Mouse (Mus musculus) liver, embryonic 14.5 days (tissue): ENCODE data around the gene Kcnip2. TPM values are rescaled to one million over a fixed set of nuclear protein-coding genes. Genes with fewer than 3 reads are reported as not detected.

Experiments used
- ATAC-seq: fragments of 200-750 bp; cut with Nextera tagmentation; 2 replicates; pipeline ENCODE4 v1.8.0; 2017; ENCODE audit warnings: moderate number of reproducible peaks, mild to moderate bottlenecking, moderate library complexity; ENCODE audit not compliant: insufficient read depth
- DNase-seq, 3 experiments: peaks; one replicate each; pipeline ENCODE4 v3.0.0-alpha.2; 2012 to 2013; ENCODE audit warnings: low read depth in 3 of 3, low spot score in 3 of 3
- H3K27ac ChIP-seq: fragments of 300-500 bp; sonication (generic); 2 replicates; pipeline ENCODE4 v1.5.1; 2014; ENCODE audit warnings: moderate library complexity, mild to moderate bottlenecking, control low read depth, inconsistent platforms
- H3K27me3 ChIP-seq: fragments of 300-500 bp; sonication (generic); 2 replicates; pipeline ENCODE4 v1.6.1; 2014; ENCODE audit warnings: mild to moderate bottlenecking, low read length, moderate library complexity; ENCODE audit not compliant: control insufficient read depth, insufficient read depth
- H3K36me3 ChIP-seq: fragments of 300-500 bp; sonication (generic); replicated peaks from 2 replicates; pipeline ENCODE4 v1.6.1; 2014; ENCODE audit warnings: low read depth; ENCODE audit not compliant: control insufficient read depth, insufficient read depth
- H3K4me1 ChIP-seq, 2 experiments: fragments of 200-500 bp in 1 of 2; fragments of 300-500 bp in 1 of 2; sonication (generic) in 1 of 2; replicated peaks; 2 replicates each; pipeline ENCODE4 v1.6.1; 2012 to 2014; ENCODE audit warnings: antibody characterized with exemption in 1 of 2, inconsistent platforms in 1 of 2, low read length in 1 of 2; ENCODE audit not compliant: control insufficient read depth in 2 of 2, insufficient read depth in 2 of 2
- H3K4me2 ChIP-seq: fragments of 300-500 bp; sonication (generic); 2 replicates; pipeline ENCODE4 v1.6.1; 2014; ENCODE audit warnings: low read depth, mild to moderate bottlenecking, control low read depth, moderate library complexity
- H3K4me3 ChIP-seq, 2 experiments: fragments of 200-500 bp in 1 of 2; fragments of 300-500 bp in 1 of 2; sonication (generic) in 1 of 2; 2 replicates each; pipeline ENCODE4 v1.5.1; 2012 to 2014; ENCODE audit warnings: low read depth in 2 of 2, low read length in 2 of 2, mild to moderate bottlenecking in 2 of 2, control low read depth in 1 of 2, inconsistent platforms in 1 of 2, moderate library complexity in 1 of 2; ENCODE audit not compliant: insufficient read depth in 1 of 2
- H3K9ac ChIP-seq: fragments of 300-500 bp; sonication (generic); replicated peaks from 2 replicates; pipeline ENCODE4 v1.6.1; 2014; ENCODE audit warnings: mild to moderate bottlenecking, control low read depth, moderate library complexity
- H3K9me3 ChIP-seq: fragments of 300-500 bp; sonication (generic); 2 replicates; pipeline ENCODE4 v1.6.1; 2016; ENCODE audit warnings: low read length, mixed read lengths; ENCODE audit not compliant: control insufficient read depth
- CTCF ChIP-seq: IDR thresholded peaks from 2 replicates; pipeline ENCODE4 v1.5.1; 2016; ENCODE audit warnings: antibody characterized with exemption, low read depth, control low read depth
- EP300 ChIP-seq: IDR thresholded peaks from 2 replicates; pipeline ENCODE4 v1.6.1; 2016; ENCODE audit warnings: antibody characterized with exemption, low read depth
- WGBS: fragments of 180-500 bp; shearing (Covaris S2); extraction: QIAGEN DNeasy Blood & Tissue Kit; methylation state at CpG from one replicate; pipeline ENCODE4 v1.1.7; 2014; ENCODE audit not compliant: insufficient replicate concordance; 5-methylcytosine and 5-hydroxymethylcytosine counted together
- polyA plus RNA-seq, 2 experiments: library from polyadenylated mRNA; depleted of rRNA in 1 of 2; stranded (reverse) in 1 of 2; unstranded in 1 of 2; fragments of >200 nt; fragmentation: Nextera tagmentation in 1 of 2; extraction: Ambion mirVana in 1 of 2; gene quantifications; 2 replicates each; pipeline versions ENCODE4 v1.2.1 to v1.2.3; 2012 to 2014

Gene Kcnip2
- polyA plus RNA-seq, 2 experiments: 1.7 TPM

DNA sequence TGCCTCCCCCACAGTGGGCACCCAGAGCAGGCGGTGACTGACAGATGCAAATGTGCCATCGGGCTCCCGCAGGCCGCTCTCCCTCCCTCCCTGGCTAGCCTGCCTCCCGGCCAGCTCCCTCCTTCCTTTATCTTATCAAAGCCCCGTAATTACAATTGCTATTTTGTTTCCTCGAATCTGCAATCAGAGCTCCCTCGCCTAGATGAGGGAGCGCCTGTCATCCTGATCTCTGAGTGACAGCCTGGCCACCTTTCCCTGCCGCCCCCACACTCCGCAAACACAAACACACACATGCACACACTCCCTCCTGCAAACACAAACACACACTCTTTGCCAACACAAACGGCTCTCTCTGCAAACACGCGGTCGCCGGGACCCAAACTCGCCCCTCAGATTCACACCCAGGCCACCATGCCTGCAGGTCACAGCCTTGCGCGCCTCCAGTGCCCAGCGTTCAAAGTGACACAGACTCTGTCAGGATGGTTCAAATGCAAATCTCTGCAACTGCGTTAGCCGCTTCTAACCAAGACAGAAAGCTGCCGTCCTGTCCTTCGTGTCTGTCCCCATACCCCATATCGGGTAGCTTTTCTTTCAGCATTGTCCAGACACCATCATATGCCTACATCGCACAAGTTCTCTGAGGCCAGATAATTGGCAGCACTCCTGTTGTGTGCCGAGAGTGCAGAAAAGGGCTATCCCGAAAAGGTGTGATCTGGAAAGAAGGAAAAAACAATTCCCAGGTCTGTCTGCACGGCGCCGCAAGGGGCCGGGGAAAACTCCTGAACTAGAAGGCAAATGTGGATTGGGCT, 70.3 kb downstream of the Kcnip2 start:
- ATAC-seq: no peak
- Histone ChIP-seq H3K36me3 (no peaks in the 10 kb centered on the region), H3K4me2 (no peak overlapping the region; the same call in 1 of the 2 replicates), H3K9me3 (no peaks in the 10 kb centered on the region), H3K27ac (no peak overlapping the region), H3K9ac (no peak overlapping the region), H3K4me1 (peaks cover 0 to 8% of the 10 kb centered on the region in 2 experiments; a peak in 1 of 4 replicates), H3K4me3 (no peak overlapping the region; a peak in 1 of 4 replicates), H3K27me3 (peaks cover 58% of the 10 kb centered on the region)
- no peak for DNase-seq
- 6% methylated on average over 32 of the region's 32 CpGs for WGBS
- TF ChIP-seq EP300 (no peak), CTCF (no peak)

DNA sequence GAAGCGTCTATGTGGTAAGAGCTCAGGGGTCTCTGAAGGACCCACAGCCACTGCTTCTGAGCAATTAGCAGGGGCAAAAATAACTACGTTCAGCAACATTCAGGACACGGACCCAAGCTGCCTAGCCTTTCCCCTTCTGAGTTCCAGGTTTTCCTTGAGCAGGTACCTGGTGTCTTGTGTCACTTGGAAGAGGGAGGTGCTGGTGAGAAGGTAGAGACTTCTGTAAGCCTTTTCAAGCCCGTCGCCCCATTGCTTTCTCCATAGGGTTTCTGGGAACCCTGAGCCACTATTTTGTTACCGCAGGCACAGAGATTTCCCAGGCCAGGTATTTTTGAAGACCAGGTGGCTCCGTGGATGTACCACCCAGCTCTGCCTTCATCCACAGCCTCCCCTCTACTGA, 72.2 kb downstream of the Kcnip2 start:
- H3K9me3 ChIP-seq: no peaks in the 10 kb centered on the region
- DNase-seq (no peak), ATAC-seq (no peak)
- no peaks in the 10 kb centered on the region for H3K36me3 ChIP-seq
- no peak overlapping the region for H3K9ac ChIP-seq
- H3K27me3 ChIP-seq: peaks cover 77% of the 10 kb centered on the region
- H3K4me1 ChIP-seq: peaks cover 0 to 5% of the 10 kb centered on the region in 2 experiments; a peak in 1 of 4 replicates
- H3K4me2 ChIP-seq: no peak overlapping the region
- TF ChIP-seq EP300: no peak
- TF ChIP-seq CTCF: no peak
- 20% methylated on average over 7 of the region's 7 CpGs for WGBS
- H3K4me3 ChIP-seq: no peak overlapping the region
- no peak overlapping the region for H3K27ac ChIP-seq

DNA sequence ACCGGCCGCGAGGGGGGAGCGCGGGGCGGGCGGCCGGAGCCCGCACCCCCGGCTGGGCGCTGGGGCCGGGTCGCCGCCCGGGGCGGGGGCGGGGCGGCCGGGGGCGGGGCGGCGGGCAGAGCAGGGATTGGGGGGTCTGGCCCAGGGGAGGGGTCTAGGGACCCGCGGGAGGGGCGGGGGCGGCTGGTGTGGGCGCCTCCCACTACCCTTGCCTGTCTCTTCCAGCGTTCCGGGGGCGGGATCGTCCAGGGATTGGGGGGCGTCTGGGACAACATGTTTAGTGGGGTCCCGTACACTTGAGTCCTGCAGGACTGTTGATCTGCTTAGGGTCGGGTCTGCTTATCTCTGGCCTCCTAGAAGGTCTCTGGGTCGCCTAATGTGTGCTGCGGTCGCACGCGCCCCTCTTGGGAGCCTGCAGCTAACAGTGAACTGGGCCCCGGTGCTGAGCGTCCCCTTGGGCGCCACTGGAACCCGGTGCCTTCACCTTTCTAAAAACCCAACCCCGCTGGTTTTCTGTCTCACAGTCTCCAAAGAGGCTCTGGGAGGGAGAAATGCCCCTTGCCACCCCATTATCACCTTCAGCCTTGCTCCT, 72.8 kb downstream of the Kcnip2 start:
- Histone ChIP-seq H3K4me2 (peak overlapping the region; percentile 37), H3K36me3 (no peaks in the 10 kb centered on the region), H3K4me3 (peak overlapping the region in 1 of 2 experiments; percentile 25; a peak in 2 of 4 replicates), H3K9me3 (no peaks in the 10 kb centered on the region), H3K4me1 (peaks cover 0 to 2% of the 10 kb centered on the region in 2 experiments; a peak in 1 of 4 replicates), H3K9ac (no peak overlapping the region), H3K27me3 (peaks cover 82% of the 10 kb centered on the region), H3K27ac (no peak overlapping the region)
- no peak for DNase-seq
- WGBS: 2% methylated on average over 23 of the region's 44 CpGs
- no peak for ATAC-seq
- TF ChIP-seq CTCF: no peak
- no peak for TF ChIP-seq EP300

DNA sequence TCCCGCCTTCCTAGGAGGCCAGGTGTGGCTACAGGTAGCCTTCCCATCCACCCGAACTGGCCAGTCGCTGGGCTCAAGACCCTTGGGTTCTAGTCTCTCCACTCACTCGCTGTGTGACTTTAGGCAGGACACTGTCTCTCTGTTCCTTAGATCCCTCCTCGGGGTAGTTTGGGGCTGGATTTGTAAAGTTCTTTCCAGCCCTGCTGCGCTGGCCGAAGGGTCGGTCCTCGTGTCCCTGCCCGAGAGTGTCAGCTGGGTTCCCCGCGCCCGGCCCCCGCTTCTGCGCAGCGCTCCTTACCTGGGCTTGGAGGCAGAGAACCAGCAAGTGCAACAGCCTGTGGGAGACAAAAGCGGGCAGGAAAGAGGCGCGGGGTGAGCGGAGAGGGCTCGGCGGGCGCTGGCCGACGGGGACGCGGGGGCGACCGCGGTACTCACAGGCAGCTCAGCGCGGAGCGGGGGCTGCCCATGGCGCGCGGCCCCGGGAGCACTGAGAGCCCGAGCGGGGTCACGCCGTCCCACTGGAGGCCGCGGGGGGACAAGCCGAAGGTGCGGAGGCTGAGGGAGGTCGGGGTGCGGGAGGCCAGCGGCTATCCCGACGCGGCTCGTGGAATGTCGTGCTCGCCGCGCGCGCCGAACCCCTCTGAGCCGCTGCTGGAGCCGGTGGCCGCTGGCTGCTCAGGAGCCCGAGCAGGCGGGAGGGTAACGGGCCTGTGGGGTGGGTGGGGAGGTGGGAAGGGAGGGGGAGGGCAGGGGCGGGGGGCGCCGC, 73.5 kb downstream of the Kcnip2 start, which contains the start of gene Fgf8:
Gene Fgf8 (minus strand): TSS at position 698 of the 766 bp plus-strand sequence.
- DNase-seq: no peak
- Histone ChIP-seq H3K9ac (no peak within 1 kb of the TSS), H3K27ac (no peak within 1 kb of the TSS), H3K4me3 (peak within 1 kb of the TSS in 1 of 2 experiments; percentile 25; a peak in 2 of 4 replicates), H3K4me1 (peaks cover 0 to 2% of the 10 kb centered on the region in 2 experiments; a peak in 1 of 4 replicates), H3K27me3 (peaks cover 89% of the 10 kb centered on the region), H3K9me3 (no peaks in the 10 kb centered on the region), H3K4me2 (peak within 1 kb of the TSS; percentile 37), H3K36me3 (no peaks in the 10 kb centered on the region)
- no peak for TF ChIP-seq EP300
- no peak for TF ChIP-seq CTCF
- 1% methylated on average over 62 of the region's 68 CpGs for WGBS
- no peak for ATAC-seq

Other genes with a start within 250 kb of the Kcnip2 start
- 14.5 and 18.9 TPM in 2 replicates for gene Fbxw4, start 155.7 kb downstream of the Kcnip2 start, polyA plus RNA-seq (2012; rRNA removed)
- gene Fbxw4, start 155.7 kb downstream of the Kcnip2 start, polyA plus RNA-seq (2014; fragmentation: Nextera tagmentation; extraction: Ambion mirVana): 2.5 and 3.1 TPM in 2 replicates
- 0.08 TPM in 1 of 2 replicates, not detected in the other for gene Fgf8, start 73.1 kb downstream of the Kcnip2 start, polyA plus RNA-seq (2012; rRNA removed)
- gene Fgf8, start 73.1 kb downstream of the Kcnip2 start, polyA plus RNA-seq (2014; fragmentation: Nextera tagmentation; extraction: Ambion mirVana): not detected in 2 replicates
- 59.0 and 59.7 TPM in 2 replicates for gene Npm3, start 66.5 kb downstream of the Kcnip2 start, polyA plus RNA-seq (2012; rRNA removed)
- 10.6 and 11.4 TPM in 2 replicates for gene Npm3, start 66.5 kb downstream of the Kcnip2 start, polyA plus RNA-seq (2014; fragmentation: Nextera tagmentation; extraction: Ambion mirVana)
- 17.1 and 25.2 TPM in 2 replicates for gene Mgea5, start 32.2 kb downstream of the Kcnip2 start, polyA plus RNA-seq (2012; rRNA removed)
- gene Mgea5, start 32.2 kb downstream of the Kcnip2 start, polyA plus RNA-seq (2014; fragmentation: Nextera tagmentation; extraction: Ambion mirVana): 15.0 and 16.7 TPM in 2 replicates
- 2.0 and 2.2 TPM in 2 replicates for gene Armh3, start 182.4 kb upstream of the Kcnip2 start, polyA plus RNA-seq (2012; rRNA removed)
- 2.6 and 2.8 TPM in 2 replicates for gene Armh3, start 182.4 kb upstream of the Kcnip2 start, polyA plus RNA-seq (2014; fragmentation: Nextera tagmentation; extraction: Ambion mirVana)
- 0.96 and 1.2 TPM in 2 replicates for gene Hps6, start 187.4 kb upstream of the Kcnip2 start, polyA plus RNA-seq (2012; rRNA removed)
- gene Hps6, start 187.4 kb upstream of the Kcnip2 start, polyA plus RNA-seq (2014; fragmentation: Nextera tagmentation; extraction: Ambion mirVana): 1.3 and 1.4 TPM in 2 replicates
- gene Pprc1, start 228.8 kb upstream of the Kcnip2 start, polyA plus RNA-seq (2012; rRNA removed): 17.5 and 19.4 TPM in 2 replicates
- gene Pprc1, start 228.8 kb upstream of the Kcnip2 start, polyA plus RNA-seq (2014; fragmentation: Nextera tagmentation; extraction: Ambion mirVana): 25.0 and 28.0 TPM in 2 replicates
- gene Ldb1, start 229.2 kb upstream of the Kcnip2 start, polyA plus RNA-seq (2012; rRNA removed): 129 and 132 TPM in 2 replicates
- gene Ldb1, start 229.2 kb upstream of the Kcnip2 start, polyA plus RNA-seq (2014; fragmentation: Nextera tagmentation; extraction: Ambion mirVana): 22.8 and 29.0 TPM in 2 replicates